Mouse (Mus musculus) monocyte, adult 5-6 weeks (primary cell): ENCODE measurements at regions not wholly inside any gene's neighbourhood (a gene's known extent, or its start where the extent isn't known, plus 50 kb on each side); places are given as distances from the start of the nearest gene placed in this dataset.

ENCODE experiments used
- ATAC-seq: fragments of 153-309, 156-312 bp; replicated peaks from 2 replicates; pipeline ENCODE4 v1.8.0; 2017; ENCODE audit warnings: mild to moderate bottlenecking; ENCODE audit not compliant: low TSS enrichment, insufficient number of reproducible peaks, severe bottlenecking, poor library complexity, low FRiP score

DNA sequence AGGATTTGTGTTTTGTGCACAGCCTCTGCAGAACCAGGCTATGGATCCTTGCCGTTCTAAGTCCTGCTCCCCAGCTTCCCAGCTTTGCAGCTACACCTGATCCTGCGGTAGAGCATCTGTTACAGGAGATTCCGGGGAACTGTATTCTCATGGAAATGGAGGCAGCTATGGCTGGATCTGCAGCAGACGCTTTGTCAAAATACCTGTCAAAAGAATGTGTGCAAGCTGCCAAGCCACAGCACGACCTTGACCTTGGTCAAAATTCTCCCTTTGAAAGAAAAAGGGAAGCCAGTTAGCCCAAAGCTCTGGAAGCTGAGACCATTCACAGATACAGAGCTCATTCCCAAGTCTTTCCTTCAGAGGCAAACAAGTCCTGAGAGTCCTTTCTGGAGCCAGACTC is 255.3 kb downstream of the Med13l start:
- ATAC-seq: no peak

DNA sequence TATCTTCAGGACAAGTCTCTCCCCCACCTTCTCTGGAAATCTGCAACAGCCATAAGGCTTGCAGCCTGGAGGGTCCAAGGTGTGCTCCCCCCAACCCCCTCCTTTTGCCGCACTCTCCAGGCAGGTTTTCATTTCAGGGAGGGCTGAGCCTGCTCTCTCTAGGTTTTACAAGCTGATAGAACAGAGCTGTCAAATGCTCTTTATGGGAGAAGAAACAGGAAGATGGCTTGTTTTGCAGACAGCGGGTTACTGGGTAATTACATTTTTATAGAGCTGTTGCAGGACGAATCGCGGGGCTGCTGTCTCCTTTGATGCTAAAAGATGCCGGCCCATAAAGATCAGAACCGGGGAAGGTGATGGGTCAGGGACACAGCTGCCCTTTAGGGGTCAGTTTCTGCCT is 257.8 kb downstream of the Med13l start:
- ATAC-seq: no peak

DNA sequence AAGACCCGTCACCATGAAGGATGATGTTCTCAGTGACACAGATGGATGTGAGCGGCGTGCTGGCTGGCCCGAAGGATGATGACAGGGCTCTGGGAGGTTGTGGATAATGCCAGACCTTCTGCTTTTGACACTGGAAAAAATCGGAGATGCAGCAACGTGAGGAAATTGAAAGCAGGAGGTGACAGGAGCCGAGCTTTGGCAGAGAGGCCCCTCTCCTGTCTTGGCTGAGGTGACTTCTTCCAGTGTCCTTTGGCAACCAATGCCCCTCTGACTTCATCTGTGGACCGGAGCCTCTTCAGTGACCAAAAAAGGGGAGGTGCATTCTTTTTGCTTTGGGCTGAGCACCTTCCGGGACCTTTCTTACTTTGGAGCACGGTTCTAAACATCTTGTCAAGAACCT is 264.3 kb downstream of the Med13l start:
- no peak for ATAC-seq

DNA sequence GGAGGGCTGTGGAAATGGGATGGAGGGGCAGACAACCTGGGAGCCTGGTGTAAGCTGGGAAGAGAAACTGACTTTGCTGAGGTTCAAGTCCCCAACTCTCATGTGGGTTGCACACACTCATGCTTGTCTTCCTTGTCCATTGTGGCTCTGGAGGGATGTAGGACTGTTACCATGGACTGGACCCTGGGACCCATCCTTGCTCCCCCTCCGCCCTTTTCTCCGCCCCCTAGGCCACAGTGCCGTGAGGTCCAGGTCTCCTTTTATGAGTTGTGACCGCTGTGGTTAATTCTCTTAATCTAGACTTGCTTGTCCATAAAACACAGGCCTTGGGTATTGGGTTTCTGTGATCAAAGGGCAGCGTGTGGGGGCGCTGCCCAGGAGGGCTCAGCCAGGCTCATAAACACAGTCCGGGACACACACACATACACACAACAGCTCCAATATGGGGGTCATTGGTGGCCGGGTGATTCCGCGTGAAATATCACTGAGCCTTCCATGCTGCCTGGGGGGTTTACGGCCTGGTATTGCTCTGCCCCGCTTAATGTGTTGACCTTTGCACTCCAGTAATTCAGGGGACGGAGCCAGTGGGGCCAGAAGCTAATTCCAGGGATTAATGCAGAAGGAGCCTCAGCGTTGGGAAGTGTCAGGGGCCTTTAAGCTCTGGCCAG is 268.7 kb downstream of the Med13l start:
- no peak for ATAC-seq

DNA sequence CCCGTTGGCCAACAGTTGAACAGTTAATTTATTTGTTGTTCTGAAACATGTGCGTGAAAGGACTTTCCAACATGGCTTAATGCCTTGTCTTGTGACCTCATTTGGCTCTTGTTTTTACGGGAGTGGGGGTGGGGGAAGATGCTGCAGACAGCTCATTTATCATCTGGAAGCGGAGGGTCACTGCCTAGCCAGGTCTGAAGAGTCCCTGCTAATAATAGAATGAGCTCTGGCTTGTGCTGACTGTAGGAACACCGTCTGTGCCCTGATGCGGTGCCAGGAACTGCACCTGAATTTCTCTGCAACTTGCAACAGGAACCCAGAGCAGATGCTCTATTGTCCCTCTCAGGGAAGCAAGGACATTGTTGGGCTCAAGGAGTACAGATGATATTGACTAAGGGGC is 272.2 kb downstream of the Med13l start:
- ATAC-seq: no peak

DNA sequence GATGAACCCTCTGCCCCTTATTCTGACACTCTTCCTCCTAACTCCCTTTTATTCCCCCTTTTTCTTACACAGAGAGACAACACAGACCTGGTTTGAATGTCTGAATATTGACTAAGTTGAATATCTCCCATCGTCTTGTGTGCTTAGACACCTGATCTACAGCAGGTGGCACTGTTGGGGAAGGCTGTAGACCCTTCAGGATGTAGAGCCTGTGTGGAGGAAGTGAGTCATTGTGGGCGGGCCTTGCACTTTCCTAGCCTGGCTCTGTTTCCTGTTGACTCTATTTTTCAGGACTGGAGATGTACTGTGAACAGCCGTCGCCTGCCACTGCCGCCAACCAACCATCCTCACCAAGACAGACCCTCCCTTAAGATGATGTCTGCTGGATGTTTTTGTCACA is 273.6 kb downstream of the Med13l start:
- ATAC-seq: no peak

DNA sequence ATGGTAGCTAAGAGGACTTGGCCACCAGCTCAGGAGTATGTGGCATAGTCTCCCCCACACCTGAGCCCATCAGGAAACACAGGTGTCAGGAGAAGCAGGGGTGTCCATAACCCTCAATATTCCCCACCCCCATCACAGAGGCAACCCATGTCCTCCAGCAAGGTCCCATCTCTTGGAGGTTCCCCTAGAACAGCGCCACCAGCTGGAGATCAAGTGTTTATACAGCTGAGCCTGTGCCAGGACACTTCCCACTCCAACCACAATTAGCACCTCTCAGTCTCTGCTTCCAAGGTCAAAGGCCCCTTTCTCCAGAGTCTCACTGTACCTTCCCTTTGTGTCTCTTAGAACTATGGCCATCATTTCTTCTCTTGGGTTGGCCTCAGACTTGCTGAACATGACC is 276.5 kb downstream of the Med13l start:
- no peak for ATAC-seq

DNA sequence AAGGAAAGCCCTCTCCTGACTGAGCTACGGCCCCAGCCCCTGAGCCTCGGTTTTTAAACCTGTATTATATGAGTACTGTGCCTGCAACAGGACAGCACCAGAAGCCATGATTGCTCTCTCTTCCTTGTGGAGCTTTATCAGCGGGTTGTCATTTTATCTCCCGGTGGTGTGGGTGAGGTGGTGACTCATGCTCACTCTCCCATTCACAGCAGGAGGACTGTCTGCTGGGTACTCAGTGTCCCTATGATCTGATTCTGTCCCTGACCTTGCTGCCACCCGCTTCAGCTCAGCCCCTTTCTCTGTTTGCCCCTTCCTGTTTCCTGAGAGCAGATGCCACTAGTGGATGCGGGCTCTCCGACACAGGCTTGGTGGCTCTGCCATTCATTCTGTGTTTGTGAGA is 277.9 kb downstream of the Med13l start:
- ATAC-seq: no peak

DNA sequence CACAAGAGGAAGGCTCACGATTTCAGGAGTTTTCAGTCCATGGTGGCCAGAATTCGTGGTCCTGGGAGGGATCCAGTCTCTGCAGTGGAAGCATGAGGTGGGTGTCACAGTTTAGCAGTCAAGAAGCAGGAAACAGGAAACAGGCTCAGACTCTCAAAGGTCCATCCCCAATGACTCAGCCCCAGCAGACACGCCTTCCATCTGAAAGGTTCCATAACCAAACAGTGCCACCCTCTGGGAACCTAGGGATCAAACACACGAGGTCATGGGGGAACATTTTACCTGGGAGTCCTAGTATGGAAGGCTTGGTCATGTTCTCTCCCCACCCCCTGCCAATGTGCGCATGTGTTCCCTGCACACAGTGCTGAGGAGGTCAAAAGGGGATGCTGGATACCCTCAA is 279.4 kb downstream of the Med13l start:
- ATAC-seq: no peak

DNA sequence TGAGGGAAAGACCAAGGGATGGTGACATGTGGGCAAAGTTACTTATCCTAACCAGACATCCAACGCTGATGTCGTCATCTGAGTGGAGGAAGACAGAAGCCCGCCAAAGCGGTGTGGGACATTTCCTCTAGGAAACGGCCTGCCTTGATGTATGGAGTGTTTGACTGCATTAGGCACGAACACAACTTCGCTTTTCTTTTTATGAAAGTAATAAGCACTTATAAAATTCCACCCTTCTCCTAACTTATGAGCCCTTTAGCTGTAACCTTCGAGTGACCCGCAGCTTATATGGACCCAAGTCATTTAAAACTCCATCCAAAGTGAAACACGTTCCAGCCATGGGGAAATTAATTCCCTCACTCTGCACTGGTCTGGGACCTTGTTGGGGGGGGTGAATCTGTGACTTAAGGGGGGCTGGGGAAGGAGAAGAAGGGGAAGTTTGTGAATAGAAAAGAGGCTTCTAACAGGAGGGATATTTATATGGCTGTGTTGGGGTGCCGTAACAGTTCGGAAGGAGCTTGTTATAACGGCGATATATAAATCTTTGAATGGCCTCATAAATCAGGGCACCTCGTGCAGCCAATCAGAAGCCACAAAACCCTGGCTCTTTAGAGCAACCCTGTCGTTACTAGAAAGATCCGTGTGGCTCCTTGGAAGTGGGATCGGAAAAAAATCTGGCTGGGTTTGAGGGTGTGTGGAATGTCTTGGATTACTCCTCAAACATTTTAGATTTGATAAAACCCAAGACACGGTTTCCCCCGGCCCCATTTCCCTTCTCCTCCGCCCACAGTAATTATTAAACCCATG is 280.9 kb downstream of the Med13l start:
- no peak for ATAC-seq

DNA sequence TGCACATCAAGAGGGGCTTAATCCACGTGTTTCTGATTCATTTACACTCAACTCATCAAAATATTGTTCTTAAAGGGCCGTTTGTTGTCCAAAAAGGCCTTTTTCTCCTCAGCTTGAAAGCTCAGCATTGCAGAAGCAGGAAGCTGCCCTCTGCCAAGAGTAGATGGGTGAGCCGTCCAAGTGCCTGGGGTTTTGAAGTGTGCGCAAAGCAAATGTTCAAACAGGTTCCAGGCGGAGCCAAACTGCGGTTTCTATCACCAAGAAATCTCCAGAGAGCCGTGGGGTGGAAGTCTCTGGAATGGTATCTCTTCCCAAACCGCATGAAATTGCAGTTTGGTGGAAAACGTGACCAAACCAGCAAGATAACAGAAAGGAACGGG is 281.5 kb downstream of the Med13l start:
- no peak for ATAC-seq

DNA sequence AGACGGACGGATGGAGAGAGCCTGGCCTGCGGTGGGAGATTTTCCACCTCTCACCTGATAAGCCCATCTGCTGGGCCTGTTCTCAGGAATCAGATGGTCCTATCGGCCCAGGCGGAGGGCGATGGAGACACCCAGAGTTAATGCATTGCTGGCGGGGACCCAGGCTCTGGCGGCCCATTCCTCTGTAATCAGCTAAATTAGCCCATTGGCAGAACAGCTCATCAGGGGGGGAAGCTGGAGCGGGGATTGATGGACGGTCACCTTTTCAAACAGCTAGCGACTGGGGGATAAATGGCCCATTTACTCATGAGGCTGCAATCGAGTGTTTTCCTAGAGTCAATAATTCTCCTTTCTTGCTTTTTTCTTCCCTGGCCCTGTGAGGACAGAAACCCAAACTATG is 296.5 kb downstream of the Med13l start:
- ATAC-seq: no peak

DNA sequence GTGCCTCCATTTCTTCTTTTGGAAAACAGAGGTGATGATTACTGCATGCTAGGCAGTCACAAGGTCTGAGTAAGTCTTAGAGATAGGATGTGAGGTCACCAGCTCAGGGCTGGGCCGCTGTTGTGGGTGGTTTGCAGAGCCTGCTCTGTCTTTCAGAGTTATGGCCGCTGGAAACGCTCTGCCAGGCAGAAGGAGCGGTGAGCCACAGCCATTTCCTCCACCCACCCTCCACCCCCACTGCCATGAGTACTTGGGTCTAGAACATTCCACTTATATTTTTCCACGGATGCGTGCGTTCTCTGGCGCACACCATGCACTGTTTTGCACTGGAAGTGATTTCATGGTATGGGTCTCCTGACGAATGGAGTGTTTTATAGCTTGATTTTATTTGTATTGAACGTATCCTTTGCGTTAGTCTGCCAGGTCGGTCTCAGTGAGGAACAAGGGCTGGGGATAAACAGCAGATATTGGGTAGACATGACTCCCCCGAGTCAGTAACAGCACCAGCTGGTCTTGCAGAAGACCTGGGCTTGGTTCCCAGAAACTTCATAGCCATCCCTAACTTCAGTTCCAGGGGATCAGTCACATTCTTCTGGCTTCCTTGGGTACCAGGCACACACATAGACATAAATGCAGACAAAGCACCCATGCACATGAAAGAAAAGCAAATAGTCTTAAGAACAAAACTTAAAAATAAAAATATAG is 300.8 kb downstream of the Med13l start:
- no peak for ATAC-seq

DNA sequence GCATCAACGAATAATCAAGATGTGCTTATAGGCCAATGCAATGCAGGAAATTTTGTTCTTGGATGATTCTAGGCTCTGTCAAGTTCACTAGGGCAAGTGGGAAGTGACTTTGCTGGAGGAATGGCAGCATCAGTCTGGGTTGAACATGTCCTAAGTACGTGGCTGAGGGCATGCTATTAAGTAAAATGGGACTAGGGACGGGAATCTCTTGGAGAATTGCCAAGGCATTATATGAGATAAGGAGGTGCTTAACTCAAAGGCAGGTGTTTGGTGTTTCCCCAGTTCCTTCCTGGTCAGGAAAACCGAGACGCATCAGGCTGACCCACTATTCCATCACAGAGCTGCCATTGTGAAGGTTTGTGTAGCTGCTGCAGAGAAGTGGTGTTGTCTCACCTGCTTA is 307.0 kb downstream of the Med13l start:
- no peak for ATAC-seq

DNA sequence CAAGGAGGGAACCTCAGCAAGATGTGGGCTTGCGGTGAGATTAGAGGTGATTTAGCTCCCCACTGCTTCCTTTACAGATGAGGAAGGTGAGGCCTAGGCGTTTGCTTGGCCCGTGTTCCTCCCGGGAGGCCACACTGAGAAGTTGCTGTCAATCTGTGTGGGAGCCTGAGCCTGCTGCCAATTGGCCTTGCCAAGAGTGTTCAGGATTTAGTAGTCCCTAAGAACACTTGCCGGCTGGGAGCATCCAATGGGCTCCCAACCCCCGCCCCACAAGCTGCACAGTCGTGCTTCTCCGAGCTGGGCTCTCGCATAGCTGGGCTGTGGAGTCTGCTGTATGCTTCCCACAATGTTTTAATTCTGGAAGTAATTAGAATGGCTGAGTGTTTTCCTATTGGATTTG is 308.9 kb downstream of the Med13l start:
- no peak for ATAC-seq

DNA sequence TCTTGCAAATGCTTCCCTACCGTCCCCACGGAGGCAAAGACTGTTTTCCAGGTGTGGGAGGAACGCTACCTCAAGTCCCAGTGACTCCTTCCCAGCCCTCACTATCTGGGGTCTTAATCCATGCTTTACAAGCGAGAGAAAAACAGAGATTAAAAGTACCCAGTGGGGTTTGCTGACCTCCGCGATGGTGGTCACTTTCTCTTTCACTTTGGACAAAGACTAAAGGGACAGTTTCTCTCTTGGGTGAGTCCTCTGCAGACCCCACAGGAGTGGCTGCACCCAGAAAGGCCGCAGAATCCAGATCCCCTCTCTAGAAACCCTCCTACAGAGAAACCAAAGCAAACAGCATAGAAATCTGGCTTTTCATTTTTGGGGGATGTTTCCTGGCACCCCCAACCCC is 313.4 kb downstream of the Med13l start:
- no peak for ATAC-seq

DNA sequence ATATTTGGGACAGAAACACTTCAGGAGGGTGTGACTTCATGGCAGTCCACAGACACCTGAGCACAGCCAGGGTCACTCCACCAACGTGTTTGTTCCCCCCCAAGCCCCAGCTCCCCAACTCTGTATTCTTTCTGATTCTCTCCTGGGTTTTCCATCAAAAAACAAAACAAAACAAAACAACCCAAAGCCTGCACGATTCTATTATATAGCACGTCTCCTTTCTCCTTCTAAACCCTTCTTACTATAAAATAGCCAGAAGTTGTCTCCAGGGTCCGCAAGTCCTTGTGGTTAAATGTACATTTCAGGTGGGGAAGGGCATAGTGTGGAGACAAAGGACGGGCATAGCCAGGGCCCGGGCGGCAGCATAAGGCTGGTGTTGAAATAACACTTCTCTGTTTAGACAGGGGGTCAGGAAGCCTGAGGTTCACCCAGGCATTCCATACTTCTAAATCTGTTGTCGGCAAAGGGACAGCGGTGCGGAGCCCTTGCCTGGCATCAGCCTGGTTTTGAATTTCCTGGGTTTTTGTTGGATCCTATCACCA is 314.7 kb downstream of the Med13l start:
- no peak for ATAC-seq

DNA sequence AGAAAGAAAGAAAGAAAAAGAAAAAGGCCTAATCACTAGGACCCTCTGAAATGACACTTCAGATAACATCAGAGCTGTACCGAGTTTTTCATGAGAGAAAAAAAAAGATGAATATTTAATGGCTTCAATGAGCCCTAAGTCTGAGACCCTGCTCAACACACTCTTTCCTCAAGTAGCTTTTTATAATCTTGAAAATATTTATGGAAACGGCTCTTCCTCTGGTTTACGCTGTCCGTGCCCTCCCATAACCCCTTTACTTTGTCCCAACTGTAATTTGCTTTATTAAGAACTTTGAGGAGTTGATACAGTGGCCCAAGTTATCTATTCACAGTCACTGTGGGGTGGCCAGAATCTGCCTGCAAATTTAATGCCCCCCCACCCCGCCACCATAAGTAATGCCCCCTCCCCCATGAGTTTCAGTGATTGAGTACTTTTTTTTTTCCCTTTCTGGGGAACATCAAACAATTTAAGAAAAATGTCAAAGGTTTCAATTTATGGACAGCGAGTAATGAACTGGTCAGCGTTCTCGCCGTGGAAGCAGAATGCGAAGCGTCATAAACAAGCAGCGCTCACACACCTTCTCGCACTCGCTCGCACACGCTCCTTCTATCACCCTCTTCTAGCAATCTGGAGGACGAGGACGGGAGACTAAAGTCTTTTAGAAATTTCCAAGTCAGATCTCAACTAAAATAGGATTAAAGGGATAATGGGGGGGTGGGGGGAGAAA is 316.3 kb downstream of the Med13l start:
- no peak for ATAC-seq

DNA sequence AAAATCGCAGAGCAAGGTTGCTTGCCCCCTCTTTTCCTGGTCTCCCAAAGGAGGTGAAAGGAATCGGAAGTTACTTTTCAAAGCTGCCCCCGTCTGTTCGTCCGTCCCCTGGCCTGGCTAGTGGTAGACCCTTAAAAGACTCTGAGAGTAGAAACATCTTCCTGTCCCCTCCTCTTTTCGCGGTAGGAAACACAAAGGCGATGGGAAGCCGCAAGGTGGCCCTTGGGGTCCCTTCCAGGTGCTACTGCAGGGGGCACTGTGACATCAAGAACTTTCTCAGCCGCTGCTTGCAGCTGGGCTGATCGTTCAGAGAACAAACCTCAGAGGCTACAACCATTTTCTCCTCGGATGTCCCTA is 316.8 kb downstream of the Med13l start:
- no peak for ATAC-seq
